Mouse (Mus musculus) kidney, postnatal 10 days (tissue): Measurements from ENCODE around the gene Dock2.
A peak's percentile ranks its signal among the peaks of the same experiment; 100 is the strongest.

Source experiments
- DNase-seq: peaks from one replicate; pipeline ENCODE4 v3.0.0; 2021; ENCODE audit warnings: mixed read lengths

Gene Dock2

DNA sequence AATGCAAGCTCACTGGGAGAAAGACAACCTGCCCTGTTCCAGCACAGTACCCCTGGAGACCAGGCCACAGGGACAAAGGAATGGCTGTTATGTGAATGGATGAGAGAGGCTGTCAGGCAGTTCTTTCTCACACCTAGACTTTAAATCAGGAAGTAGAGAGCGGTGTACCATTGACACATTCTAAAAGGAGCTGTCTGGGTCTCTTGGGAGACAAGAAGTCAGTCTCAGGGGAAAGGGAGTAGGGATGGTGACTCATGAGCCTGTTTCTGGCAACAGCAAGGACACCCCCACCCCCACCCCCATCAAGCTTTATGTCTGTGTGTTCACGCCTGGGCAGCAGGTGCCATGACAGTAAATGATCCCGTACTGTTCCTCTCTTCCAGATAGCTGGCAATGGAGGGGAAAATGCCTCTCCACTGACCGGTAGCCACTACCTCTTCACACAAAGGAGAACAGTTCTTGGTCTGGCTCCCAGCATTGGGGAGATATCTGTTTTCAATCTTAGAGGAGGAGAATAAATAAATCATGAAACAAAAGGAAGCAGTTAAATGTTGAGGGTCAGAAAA, 439.9 kb downstream of the Dock2 start:
- DNase-seq, result no peak

DNA sequence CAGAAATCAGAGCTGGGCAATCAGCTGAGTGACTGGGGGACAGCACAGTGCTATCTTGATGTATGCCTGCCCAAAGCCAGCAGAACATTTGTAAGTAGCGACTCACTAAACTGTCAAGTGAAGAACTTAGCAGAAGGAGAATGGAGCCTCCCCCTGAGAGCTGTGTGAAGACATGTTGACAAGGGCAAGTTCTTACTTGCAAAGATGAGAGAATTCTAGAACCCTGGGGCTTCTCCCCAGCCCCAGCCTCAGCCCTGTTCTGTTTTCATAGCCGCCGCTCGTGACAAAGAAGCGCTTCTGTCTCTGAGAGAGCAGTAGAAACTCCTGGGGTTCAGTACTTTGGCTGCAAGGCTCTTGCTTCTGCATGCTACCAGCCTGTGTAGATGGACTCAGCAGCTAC, 444.0 kb downstream of the Dock2 start:
- no peak for DNase-seq

- DNase-seq, result no peak
Measured at GRCm38 (mm10) chr11:34337907-34338306, 445.8 kb downstream of the Dock2 start.

DNA sequence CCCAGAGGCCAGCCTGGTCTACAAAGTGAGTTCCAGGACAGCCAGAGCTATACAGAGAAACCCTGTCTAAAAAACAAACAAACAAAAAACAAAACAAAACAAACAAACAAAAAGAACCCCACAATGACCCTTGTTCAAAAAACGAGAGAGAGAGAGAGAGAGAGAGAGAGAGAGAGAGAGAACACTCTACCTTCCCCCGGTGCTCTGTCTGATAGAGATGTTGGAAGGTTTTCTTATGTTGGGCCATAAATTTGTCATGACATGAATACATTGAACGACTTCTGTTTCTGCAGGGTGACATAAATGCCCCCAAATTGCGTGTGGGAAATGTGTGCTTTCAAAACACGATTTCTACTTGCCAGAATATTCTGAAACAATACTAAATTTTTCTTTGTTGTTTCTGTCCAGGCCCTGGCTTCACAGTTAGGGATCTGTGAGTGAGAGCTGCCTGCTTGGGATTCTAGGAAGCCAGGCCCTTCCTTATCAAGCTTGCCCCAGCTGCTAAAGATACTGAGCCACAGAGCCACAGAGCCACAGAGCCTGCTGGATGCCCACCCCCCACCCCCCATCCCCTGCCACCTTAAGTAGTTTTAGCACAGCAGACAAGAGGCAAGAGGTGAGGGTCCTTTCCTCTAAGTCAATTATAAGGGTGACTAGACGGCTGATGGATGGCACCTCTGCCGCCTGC, 451.2 kb downstream of the Dock2 start:
- DNase-seq, result no peak

DNA sequence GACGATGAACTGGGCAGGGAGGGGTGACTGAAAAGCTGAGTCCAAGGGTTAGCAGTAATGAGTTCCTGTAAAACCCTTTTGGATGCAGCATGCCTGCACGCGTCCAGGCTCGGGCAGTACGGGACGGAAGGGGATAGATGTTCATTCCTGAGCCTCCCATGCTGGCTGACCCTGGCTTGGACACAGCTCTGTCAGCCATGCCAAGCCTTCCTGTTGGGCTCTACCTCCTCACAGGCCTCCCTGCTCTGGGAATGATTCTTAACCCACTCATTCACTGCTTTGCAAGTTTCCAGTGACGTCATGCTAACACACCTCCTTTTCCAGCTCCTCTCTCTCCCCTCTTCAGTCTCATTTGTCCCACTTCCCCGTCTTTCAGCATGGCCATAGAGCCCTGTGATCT, 460.0 kb downstream of the Dock2 start:
- no peak for DNase-seq

DNA sequence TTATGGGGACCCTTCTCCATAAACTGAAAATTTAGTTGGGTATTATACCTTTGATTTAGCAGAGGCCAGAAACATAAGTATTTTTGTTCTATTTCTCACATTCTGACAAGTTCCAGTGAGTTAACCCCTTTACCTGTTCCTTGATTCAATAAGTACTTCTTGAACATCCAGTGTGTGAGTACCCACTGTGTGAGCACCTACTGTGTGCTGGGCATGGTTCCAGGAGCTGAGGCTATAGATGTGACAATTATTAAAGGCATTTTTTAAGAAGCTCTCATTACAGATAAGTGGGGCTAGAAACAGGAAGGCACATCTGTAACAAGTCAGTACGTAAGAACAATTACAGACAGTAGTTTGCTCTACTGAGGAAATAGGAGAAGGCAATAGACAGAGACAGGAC, 464.4 kb downstream of the Dock2 start:
- no peak for DNase-seq

- DNase-seq, result no peak
Measured at GRCm38 (mm10) chr11:34317001-34317400, 466.7 kb downstream of the Dock2 start.

DNA sequence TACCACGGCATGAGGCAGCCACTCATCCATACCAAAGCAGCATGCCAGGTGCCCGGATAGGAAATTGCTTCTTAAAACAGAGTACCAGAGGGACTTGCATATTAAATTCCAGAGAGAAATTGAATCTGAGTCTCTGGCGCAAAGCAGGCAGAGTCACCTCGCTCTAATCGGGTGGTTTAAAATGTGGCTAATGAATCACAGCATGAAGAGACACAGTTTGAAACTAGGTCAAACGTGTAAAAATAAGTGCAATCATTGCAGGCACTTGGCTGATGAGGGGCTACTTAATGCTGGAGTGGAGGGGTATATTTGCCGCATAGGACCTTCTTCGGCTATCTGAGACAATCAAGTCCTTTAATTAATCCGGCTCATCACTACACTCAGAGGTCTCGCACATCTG, 467.5 kb downstream of the Dock2 start:
- no peak for DNase-seq

DNA sequence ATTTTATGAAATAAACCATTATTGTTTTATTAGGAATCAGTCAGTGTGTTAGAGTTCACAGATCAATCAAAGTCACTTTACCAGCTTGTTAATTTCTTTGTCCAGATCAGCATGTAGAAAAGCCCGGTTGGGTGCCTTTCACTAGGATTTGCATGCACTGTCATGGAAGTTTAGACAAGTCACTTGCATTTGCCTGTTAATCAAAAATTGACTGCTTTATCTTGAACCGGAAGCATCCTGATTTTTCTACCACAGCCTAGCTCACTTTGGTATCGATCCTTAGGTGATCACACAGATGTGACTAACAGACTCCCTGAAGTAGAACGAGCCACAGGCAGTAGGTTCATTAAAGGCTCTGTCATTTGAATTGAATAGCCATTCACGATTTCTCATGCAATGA, 468.3 kb downstream of the Dock2 start:
- DNase-seq, result no peak

DNA sequence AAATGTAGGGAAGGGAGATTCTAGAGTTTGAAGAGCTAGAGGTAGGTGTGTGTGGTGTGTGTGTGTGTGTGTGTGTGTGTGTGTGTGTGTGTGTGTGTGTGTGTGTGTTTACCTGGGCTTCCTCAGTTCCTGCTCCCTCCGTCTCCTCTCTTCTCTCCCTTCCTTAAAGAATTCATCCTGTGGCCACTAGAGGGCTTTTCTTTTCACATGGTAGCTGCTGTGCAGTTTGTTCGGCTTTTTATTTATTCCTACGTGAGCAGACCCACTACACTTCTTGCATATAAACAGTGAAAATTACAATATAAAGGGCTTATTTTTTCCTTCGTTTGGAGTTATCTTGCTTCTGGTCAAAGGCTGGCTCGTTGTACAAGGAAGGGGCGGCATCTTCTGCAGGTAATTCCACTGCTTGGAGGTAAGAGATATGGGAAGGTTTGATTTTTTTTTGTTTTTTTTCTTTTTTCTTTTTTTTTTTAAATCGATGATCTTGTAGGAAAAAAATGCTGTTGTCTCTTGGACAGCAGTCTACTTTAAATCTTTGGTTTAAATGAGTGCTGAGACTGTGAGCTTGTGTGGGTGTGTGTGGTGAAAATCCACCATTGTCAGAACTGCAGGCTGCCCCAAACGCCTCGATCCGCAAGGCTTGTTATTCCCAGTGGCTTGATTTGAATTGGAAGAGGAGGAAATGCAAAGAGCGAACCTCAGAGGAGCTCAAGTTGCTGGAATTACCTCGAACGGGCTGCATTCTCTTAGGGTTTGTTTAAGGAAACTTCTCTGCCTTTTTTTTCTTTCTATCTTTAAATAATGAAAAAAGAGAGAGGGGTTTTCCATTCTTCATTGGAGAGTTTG, 468.9 kb downstream of the Dock2 start, which contains the start of gene Fam196b:
Fam196b (plus strand) TSS at position 289 of the 846 bp plus-strand sequence.
- DNase-seq, result peak; percentile 23

- DNase-seq, result no peak
Measured at GRCm38 (mm10) chr11:34312208-34312607, 471.5 kb downstream of the Dock2 start.

DNA sequence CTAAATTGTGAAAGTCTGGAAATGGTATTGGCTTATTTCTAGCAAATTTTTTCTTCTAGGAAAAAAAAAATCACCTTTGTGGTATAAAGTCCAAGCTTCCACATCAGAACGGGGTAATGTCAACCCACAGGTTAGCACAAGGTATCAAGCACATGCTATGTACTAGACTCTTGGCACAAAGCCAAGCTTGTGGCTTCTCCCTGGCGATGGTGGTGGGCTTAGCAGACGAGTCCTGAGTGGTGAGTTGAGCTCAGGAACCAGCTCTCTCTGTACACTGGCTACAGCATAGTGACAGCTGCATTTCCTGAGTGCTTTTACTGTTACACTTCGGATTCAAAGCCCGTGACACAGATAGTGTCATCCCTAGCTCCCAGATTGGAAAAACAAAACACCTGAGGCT, 472.0 kb downstream of the Dock2 start:
- DNase-seq, result no peak

GRCm38 (mm10) chr11:34309360-34309759, 474.3 kb downstream of the Dock2 start:
- no peak for DNase-seq

GRCm38 (mm10) chr11:34308731-34309130, 475.0 kb downstream of the Dock2 start:
- no peak for DNase-seq

GRCm38 (mm10) chr11:34306231-34306630, 477.5 kb downstream of the Dock2 start:
- DNase-seq, result no peak

DNA sequence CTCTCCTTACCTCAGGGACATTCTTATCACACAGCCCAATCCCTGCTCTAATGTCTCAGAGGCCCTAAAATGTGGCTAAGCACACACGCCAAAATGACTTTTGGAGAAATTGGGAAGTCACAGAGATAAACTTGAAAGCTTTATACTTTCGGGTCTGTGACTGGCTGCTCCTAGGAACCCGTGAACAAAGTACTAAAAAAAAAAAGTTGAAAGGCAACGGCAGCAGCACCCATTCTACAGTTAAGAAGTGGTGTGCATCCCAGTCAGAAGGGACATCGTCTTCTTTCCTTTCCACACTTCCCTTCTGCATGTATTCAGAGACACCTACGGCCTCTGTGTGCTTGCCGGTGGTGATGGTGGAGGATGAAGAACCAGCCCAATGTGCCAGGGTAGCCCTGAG, 483.6 kb downstream of the Dock2 start:
- DNase-seq, result no peak

DNA sequence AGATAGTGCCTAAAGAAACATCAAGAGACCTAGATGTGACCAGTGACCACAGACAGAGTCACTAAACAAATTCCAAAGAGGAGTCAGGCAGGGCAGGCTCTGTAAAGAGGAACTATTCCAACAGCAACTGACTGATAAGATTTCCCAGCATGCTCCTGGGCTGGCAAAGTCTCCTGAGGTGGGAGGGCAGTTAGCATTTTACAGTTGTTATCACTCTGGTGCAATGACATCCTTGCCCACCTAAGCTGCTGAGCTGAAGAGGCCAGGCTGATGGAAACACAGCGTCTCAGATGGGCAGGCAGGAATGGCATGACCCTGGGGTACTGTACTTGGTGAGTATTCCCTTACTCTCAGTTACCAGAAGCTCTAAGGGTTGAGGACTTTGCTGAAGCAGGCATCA, 484.1 kb downstream of the Dock2 start:
- no peak for DNase-seq

GRCm38 (mm10) chr11:34297698-34298378, 485.9 kb downstream of the Dock2 start:
- DNase-seq, result no peak

- DNase-seq, result no peak
Measured at GRCm38 (mm10) chr11:34291304-34291703, 492.4 kb downstream of the Dock2 start.

GRCm38 (mm10) chr11:34290708-34291107, 493.0 kb downstream of the Dock2 start:
- no peak for DNase-seq

DNA sequence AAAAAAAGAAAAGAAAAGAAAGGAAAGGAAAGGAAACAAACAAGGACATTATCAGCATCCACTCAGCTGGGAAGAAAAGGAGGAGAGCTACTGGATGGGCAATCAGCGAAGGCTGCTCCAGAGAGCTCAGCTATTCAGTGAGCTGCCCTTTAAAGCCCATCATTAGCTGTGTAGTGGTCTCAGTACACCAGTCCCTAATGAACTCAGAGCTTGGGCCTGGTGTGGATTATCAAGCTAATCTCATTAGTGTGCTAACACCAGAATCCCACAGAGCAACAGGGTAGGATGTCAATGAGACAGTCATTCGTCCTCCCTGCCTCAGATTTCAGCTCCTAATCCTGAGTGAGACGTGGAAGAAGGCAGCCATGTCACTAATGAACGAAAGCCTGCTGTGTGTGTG, 493.4 kb downstream of the Dock2 start:
- no peak for DNase-seq

DNA sequence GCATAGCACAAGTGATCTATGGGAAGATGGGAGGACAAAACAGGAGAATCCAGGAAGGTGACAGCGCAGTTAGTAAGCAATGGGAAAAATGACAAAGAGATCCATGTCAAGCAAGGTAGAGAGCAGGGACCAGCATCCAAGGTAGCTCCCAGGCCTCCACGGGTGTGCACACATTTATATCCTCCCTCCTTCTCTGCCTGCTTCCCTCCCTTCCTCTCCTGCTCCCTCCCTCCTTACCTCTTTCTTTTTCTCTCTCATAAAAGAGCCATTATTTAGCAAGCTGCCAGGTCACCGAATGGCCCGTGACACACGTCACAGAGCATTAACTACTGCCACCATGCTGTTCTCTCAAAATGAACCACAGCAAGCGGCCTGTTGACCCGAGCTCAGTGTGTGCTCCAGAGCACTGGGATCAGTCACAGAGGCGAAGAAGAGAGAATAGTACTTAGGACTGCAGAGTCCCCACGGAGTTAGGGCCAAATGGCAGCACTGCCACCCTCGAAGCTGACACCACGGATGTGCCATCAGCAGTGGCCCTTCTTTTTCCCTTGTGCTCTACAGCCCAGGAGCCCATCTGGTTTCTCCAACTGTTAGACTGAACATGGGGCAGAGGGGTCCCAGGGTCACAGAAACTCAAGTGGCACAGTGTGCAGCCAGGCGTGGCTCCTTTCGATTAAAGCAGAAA, 499.4 kb downstream of the Dock2 start:
- no peak for DNase-seq

DNA sequence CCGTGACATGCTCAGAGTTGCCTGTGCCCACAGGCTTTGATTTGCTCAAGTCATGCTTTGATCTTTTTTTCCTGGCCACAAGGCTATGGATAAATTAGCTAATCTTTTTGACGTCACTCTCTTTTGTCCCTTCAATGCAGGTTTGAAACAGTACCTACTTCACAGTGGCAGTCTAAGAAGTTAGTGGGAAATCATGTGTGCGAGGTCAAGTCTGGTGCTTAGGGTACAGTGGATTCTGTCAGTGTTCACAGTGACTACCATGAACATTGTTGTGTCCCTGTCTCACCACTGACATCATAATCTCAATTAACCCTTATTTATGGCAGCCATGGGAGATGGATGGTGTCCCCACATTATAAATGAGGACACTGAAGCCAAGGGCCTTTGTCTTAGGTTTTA, 506.6 kb downstream of the Dock2 start:
- DNase-seq, result no peak
